Mouse (Mus musculus) ES-E14 (cell line): ENCODE measurements around the gene Ly6g6f. TPM values are rescaled to one million over a fixed set of nuclear protein-coding genes. Genes with fewer than 3 reads are reported as not detected.

Source experiments
- DNase-seq: peaks from one replicate; pipeline ENCODE4 v3.0.0-alpha.2; 2013; ENCODE audit warnings: low read depth, low spot score
- H3K27ac ChIP-seq: 2 replicates; pipeline ENCODE4 v1.5.1; 2012; ENCODE audit warnings: low read depth, mild to moderate bottlenecking, low read length, moderate library complexity, mixed read lengths; ENCODE audit not compliant: poor library complexity, insufficient read depth, severe bottlenecking
- H3K36me3 ChIP-seq: 2 replicates; pipeline ENCODE4 v1.6.1; 2012; ENCODE audit warnings: mild to moderate bottlenecking, low read length, moderate library complexity, mixed read lengths; ENCODE audit not compliant: control insufficient read depth, poor library complexity, insufficient read depth, severe bottlenecking
- H3K4me1 ChIP-seq, 2 experiments: fragments of 150-350 bp in 1 of 2; sonication (generic) in 1 of 2; 2 replicates each; pipeline ENCODE4 v1.6.1; 2012; ENCODE audit warnings: low read length in 2 of 2, mild to moderate bottlenecking in 1 of 2, mixed read lengths in 1 of 2; ENCODE audit not compliant: control insufficient read depth in 2 of 2, insufficient read depth in 2 of 2, poor library complexity in 1 of 2
- H3K4me3 ChIP-seq, 2 experiments: fragments of 150-350 bp in 1 of 2; sonication (generic) in 1 of 2; 2 replicates each; pipeline ENCODE4 v1.5.1; 2012; ENCODE audit warnings: low read length in 2 of 2, low read depth in 1 of 2, mild to moderate bottlenecking in 1 of 2, mixed read lengths in 1 of 2; ENCODE audit not compliant: insufficient read depth in 1 of 2, poor library complexity in 1 of 2, severe bottlenecking in 1 of 2
- H3K9ac ChIP-seq: 2 replicates; pipeline ENCODE4 v1.6.1; 2012; ENCODE audit warnings: low read depth, mild to moderate bottlenecking, low read length, mixed read lengths; ENCODE audit not compliant: poor library complexity, insufficient read depth, severe bottlenecking
- H3K9me3 ChIP-seq: fragments of 150-350 bp; sonication (generic); 2 replicates; pipeline ENCODE4 v1.6.1; 2012; ENCODE audit warnings: low read depth, mild to moderate bottlenecking, low read length; ENCODE audit not compliant: control insufficient read depth, insufficient read depth
- CHD2 ChIP-seq: IDR thresholded peaks from 2 replicates; pipeline ENCODE4 v1.6.1; 2014; ENCODE audit warnings: mild to moderate bottlenecking, low read depth, low read length, inconsistent platforms
- HCFC1 ChIP-seq: IDR thresholded peaks from 2 replicates; pipeline ENCODE4 v1.6.1; 2012; ENCODE audit warnings: low read length, inconsistent platforms, borderline replicate concordance; ENCODE audit not compliant: insufficient read depth
- MAFK ChIP-seq: IDR thresholded peaks from 2 replicates; pipeline ENCODE4 v1.6.1; 2014; ENCODE audit warnings: mild to moderate bottlenecking, low read depth, low read length, inconsistent platforms; ENCODE audit not compliant: insufficient read depth
- ZC3H11A ChIP-seq: IDR thresholded peaks from 2 replicates; pipeline ENCODE4 v1.6.1; 2012; ENCODE audit warnings: low read depth, mild to moderate bottlenecking, inconsistent platforms, low read length, borderline replicate concordance
- ZNF384 ChIP-seq: IDR thresholded peaks from 2 replicates; pipeline ENCODE4 v1.6.1; 2012; ENCODE audit warnings: low read depth, low read length, inconsistent platforms
- in situ Hi-C, 2 experiments: fragments of 600-800 bp; cut with MboI; formaldehyde crosslinking; loops; one replicate each; pipeline ENCODE4 v1.15.1; 2025; ENCODE audit warnings: low sequenced_read_pairs in 2 of 2, inconsistent platforms in 1 of 2; ENCODE audit not compliant: unreplicated experiment in 2 of 2
- total RNA-seq: library from RNA; depleted of rRNA; stranded (reverse); fragments of 300-350 nt; gene quantifications from 2 replicates; pipeline ENCODE4 v1.2.3, GENCODE M21; 2012

Gene Ly6g6f
- total RNA-seq, 1 experiment: not detected

GRCm38 (mm10) chr17:35111774-35112173, 26.4 kb upstream of the Ly6g6f start:
- Histone ChIP-seq H3K36me3 (peaks cover 14% of the 10 kb centered on the region), H3K9me3 (no peaks in the 10 kb centered on the region), H3K27ac (no peak overlapping the region), H3K4me3 (no peak overlapping the region), H3K4me1 (no peaks in the 10 kb centered on the region; a peak in 1 of 4 replicates), H3K9ac (no peak overlapping the region)
- DNase-seq: no peak
- TF ChIP-seq ZC3H11A (no peak), CHD2 (no peak), MAFK (no peak)
- in situ Hi-C loops: loop anchor here in 1 of 2 experiments (25.0 kb wide), 1 partner anchor 99 kb away; the partner anchor contains the start of genes Vars and Vwa7

- TF ChIP-seq CHD2 (no peak), MAFK (no peak), ZNF384 (no peak)
- Histone ChIP-seq H3K4me1 (peaks cover 0 to 3% of the 10 kb centered on the region in 2 experiments; a peak in 1 of 4 replicates), H3K9me3 (no peaks in the 10 kb centered on the region), H3K27ac (no peak within 1 kb of the TSS), H3K4me3 (no peak within 1 kb of the TSS), H3K9ac (no peak within 1 kb of the TSS), H3K36me3 (no peaks in the 10 kb centered on the region)
- DNase-seq: no peak
- in situ Hi-C loops: loop anchor here in 1 of 2 experiments (25.0 kb wide), 1 partner anchor 96 kb away; the partner anchor contains the start of genes Vars and Vwa7
Measured at GRCm38 (mm10) chr17:35108097-35108496, 22.7 kb upstream of the Ly6g6f start, which contains the start of gene Ly6g5c. Ly6g5c (plus strand) TSS chr17:35108279.

- in situ Hi-C loops: loop anchor here in 1 of 2 experiments (25.0 kb wide), 1 partner anchor 94 kb away; the partner anchor contains the start of genes Vars and Vwa7
- DNase-seq: no peak
- H3K27ac ChIP-seq: no peak overlapping the region
Measured at GRCm38 (mm10) chr17:35106522-35106921, 21.1 kb upstream of the Ly6g6f start.

GRCm38 (mm10) chr17:35105740-35106389, 20.5 kb upstream of the Ly6g6f start:
- Histone ChIP-seq H3K9ac (no peak overlapping the region), H3K9me3 (no peaks in the 10 kb centered on the region), H3K4me3 (no peak overlapping the region; a peak in 1 of 4 replicates), H3K36me3 (peaks cover 12% of the 10 kb centered on the region; the same call in 1 of the 2 replicates), H3K4me1 (peaks cover 0 to 3% of the 10 kb centered on the region in 2 experiments; a peak in 1 of 4 replicates), H3K27ac (no peak overlapping the region)
- in situ Hi-C loops: loop anchor here in 1 of 2 experiments (25.0 kb wide), 1 partner anchor 94 kb away; the partner anchor contains the start of genes Vars and Vwa7
- no peak for TF ChIP-seq CHD2
- TF ChIP-seq ZNF384: peak; percentile 62
- TF ChIP-seq MAFK: no peak
- no peak; the same call in 1 of the 2 replicates for TF ChIP-seq ZC3H11A
- TF ChIP-seq HCFC1: no peak
- DNase-seq: no peak

More at GRCm38 (mm10) chr17:35106522-35106921, 21.1 kb upstream of the Ly6g6f start:
- Histone ChIP-seq H3K4me3 (no peak overlapping the region), H3K4me1 (peaks cover 0 to 3% of the 10 kb centered on the region in 2 experiments; a peak in 1 of 4 replicates), H3K9ac (no peak overlapping the region), H3K36me3 (peaks cover 7% of the 10 kb centered on the region; the same call in 1 of the 2 replicates), H3K9me3 (no peaks in the 10 kb centered on the region)
- no peak for TF ChIP-seq ZC3H11A
- TF ChIP-seq HCFC1: no peak
- no peak for TF ChIP-seq ZNF384
- no peak for TF ChIP-seq MAFK
- no peak for TF ChIP-seq CHD2
